Mouse (Mus musculus) liver (tissue): ENCODE data around the gene Adamts4.

Source experiments
- DNase-seq: peaks from one replicate; pipeline ENCODE4 v3.0.0-alpha.2; 2020; ENCODE audit warnings: mixed read lengths

Gene Adamts4

GRCm38 (mm10) chr1:171249913-171250600 lies at the start of gene Adamts4:
Gene Adamts4 (plus strand): TSS chr1:171250421.
- no peak for DNase-seq

GRCm38 (mm10) chr1:171200769-171201168 lies 49.5 kb upstream of the Adamts4 start:
- no peak for DNase-seq

DNA sequence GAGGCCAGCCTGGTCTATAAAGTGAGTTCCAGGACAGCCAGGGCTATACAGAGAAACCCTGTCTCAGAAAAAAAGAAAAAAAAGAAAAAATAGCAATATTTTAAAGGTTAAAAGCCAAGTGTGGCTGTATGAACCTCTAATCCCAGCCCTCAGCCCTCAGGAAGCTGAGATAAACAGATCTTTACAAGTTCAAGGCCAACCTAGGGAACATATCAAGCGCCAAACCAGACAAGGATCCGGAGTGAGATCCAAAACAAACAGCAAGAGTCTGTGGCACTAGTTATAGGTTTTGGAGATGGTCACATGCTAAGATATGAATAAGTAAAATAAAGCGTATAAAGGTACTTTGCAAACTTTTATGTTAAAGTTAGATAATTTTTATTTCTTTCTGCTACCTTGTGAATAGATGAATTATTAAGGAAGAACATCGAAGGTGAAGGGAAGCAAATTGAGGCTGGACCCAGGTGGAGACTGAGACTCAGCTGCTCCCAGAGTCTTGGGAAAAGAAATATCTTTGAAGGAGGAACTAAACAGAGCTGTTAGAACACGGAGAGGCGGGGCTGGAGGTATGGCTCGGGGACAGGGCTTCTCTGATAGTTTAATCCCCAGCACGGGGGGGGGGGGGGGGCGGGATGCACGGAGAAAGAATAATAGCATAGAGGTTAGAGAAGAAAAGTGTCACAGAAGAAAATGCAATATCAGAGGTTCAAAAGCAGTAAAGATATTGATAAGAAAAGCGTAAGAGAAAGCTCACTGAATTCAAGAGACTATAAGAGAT lies 46.6 kb upstream of the Adamts4 start:
- DNase-seq, result no peak

- no peak for DNase-seq
Observed at GRCm38 (mm10) chr1:171204249-171204644, 46.0 kb upstream of the Adamts4 start.

- DNase-seq, result no peak
Observed at GRCm38 (mm10) chr1:171205704-171206493, 44.3 kb upstream of the Adamts4 start.

DNA sequence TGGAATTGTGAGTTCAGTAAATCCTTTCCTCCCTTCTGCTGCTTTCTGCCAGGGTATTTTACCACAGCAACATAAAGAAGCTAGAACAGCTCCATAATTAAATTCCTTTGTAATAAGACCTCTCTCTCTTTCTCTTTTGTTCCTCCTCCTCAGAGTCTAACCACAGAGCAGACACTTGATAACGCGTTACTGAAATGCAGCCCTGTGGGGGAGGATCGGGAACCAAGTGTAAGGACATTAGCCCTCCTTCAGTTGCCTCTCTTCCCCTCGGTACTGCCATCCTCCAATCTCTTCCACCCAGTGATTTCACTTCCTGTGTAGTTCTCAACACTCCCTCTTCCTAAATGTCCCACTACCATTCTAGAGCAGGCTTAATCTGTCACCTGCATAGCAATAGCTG lies 40.8 kb upstream of the Adamts4 start:
- no peak for DNase-seq

- DNase-seq, result no peak
Observed at GRCm38 (mm10) chr1:171212854-171213253, 37.4 kb upstream of the Adamts4 start.

- no peak for DNase-seq
Observed at GRCm38 (mm10) chr1:171213801-171214496, 36.3 kb upstream of the Adamts4 start, which contains the start of gene Nr1i3. Gene Nr1i3 (plus strand): TSS chr1:171213970.

DNA sequence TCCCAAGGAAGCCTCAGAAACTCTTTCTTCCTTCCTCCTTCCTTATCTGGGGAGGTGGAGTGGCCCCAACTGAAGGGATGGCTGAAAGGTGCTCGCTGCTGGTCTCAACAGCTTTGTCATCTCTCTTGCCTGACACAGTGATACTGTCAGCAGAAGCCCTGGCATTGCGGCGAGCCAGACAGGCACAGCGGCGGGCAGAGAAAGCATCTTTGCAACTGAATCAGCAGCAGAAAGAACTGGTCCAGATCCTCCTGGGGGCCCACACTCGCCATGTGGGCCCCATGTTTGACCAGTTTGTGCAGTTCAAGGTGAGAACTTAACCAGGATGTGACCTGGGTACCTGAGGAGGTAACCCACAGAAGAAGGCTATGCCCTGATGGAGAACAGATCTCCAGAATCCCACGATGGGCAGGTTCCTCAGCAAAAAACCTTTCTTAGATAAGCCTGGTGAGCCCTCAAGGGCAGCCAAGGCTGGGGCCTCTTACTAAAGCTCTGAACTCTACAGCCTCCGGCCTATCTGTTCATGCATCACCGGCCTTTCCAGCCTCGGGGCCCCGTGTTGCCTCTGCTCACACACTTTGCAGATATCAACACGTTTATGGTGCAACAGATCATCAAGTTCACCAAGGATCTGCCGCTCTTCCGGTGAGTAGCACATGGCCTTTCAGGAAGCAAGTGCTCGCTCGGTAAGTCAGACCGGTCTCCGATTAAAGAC lies 33.8 kb upstream of the Adamts4 start:
- DNase-seq, result no peak

DNA sequence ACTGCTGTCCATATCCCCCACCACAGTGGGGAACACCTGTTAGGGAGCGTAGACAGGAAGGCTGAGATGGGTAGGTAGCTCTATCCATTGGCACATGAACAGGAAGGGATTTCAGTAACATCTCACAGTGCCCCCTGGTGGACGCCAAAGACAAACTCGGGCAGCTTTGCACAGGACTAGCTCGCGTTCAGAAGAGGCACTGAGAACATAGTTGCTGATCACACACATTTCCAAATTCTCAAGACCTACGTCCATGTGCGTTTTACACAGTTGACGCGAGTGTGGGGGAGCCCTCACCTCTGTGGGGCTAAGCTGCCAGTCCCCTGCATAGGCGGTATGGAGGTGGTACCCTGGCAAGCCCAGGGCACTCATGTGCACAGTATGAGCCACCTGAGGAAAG lies 29.4 kb upstream of the Adamts4 start:
- peak; percentile 86 for DNase-seq

DNA sequence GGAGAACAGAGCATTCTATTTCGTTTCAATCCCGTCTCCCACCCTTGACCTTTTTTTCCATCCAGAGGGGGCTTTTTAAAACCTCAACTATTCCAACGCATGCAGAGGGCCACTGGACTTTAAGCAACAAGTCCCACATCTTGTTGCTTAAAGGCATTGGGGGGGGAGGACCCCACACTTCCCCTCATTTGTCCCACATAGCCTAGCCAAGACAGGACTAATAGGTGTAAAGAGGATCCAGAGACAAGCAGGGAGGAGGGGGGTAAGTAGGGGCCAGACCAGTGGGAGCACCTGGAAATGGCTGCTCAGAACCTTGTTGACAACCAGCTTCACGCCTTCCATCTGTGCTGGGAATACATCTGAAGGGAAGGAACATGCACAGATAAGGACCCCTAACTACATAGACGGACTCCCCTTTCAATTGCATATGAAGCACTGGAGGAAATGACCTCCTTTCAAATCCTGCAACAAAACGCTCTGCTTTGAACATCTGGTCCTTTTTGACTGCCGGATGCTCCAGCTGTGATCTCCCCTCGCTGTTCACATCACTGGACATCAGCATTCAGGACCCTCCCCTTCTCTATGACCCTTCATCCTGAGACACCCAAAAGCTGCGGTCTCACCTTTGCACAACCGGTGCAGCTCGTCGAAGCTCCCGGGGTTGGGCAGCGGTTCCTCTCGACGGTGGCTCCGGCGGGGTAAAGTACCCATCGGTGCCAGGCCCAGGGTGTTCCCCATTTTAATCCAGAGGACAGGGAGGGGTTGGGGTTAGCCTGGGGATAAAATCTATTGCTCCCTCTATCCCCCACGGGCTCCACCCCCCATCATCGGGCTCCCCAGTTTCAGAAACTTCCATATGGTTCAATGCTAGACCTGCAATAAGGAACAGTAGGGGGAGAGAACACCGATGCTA lies 28.7 kb upstream of the Adamts4 start:
- no peak for DNase-seq

DNA sequence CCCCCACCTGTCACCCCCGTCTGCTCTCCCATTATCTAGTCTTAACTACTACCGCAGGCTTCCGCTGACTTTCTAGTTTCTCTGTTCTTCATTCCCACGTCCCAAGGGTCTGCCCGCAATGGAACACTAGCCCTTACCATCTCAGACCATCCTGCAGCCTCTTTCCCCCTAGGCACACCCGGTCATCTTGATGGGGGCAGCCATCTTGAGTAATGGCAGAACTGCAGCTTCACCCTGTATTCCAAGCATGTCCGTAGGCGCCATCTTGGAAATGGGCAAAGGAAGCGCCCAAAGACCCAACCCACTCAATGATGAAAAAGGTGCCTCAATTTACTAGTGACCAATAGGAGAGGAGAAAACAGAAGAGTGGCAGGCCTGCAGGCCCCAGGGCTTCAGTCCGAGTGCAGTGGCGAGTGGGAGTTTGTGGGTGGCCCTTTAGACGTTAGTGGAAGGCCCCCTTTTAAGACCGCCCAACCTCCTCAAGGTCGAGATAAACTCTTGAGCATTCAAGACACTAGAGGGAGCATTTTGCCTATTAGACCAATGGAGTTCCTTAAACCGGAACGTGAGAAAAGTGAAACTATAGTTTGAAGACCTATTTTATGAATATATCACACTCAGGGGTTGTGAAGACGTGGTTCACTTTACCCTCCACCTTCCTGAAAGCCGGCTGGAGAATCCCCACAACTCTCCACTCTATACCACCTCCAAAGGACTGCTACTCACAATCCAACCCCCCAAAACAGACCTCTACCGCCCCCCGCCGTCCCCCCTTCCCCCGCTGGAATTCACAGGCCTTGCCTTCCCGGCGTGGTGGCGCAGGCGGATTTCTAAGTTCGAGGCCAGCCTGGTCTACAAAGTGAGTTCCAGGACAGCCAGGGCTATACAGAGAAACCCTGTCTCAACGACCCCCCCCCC lies 27.7 kb upstream of the Adamts4 start, which contains the start of gene Tomm40l:
Tomm40l (minus strand) TSS at position 277 of the 918 bp plus-strand sequence.
- DNase-seq, result peak; percentile 93

GRCm38 (mm10) chr1:171223168-171223567 lies 27.1 kb upstream of the Adamts4 start:
- DNase-seq, result no peak

GRCm38 (mm10) chr1:171223796-171224195 lies 26.4 kb upstream of the Adamts4 start:
- DNase-seq, result peak; percentile 60

GRCm38 (mm10) chr1:171224857-171225256 lies 25.4 kb upstream of the Adamts4 start, which contains the start of gene Apoa2:
Gene Apoa2 (plus strand): TSS chr1:171225054.
- DNase-seq, result peak; percentile 62

GRCm38 (mm10) chr1:171226780-171227179 lies 23.4 kb upstream of the Adamts4 start:
- no peak for DNase-seq

DNA sequence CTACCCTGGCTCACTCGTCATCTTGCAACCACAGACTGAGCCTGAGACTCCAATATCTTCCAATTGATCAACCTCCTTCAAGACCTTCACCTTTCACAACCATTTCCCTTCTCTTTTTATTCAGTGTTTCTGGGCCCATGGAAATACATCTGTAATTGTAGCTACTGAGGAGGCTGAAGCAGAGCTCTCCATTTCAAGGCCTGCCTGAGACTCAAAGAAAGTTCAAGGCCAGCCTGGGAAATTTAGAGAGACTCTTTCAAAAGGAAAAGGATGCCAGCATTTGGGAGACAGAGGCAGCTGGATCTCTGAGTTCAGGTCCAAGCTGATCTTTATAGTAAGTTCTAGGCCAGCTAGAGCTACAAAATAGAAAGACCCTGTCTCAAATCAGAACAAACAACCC lies 22.3 kb upstream of the Adamts4 start:
- DNase-seq, result no peak

GRCm38 (mm10) chr1:171229750-171230149 lies 20.5 kb upstream of the Adamts4 start:
- no peak for DNase-seq

DNA sequence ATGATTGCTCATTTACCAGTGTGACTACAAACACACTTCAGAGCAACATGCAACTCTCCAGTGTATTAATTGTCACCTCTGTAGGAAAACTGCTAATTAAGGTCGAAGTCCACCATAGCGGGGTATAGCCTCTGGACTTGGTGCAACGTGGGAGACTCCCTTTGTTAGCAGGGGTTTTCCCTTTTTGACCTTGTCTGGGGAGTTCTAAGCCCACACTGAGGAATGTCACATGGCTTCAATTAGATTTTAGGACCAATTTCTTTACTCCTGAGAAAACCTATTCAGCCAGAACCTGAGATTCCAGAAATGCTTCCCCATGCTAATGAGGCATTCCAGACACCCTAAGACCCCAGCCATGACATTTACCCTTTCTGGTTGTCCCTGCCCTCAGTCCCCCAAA lies 20.0 kb upstream of the Adamts4 start:
- DNase-seq, result no peak

DNA sequence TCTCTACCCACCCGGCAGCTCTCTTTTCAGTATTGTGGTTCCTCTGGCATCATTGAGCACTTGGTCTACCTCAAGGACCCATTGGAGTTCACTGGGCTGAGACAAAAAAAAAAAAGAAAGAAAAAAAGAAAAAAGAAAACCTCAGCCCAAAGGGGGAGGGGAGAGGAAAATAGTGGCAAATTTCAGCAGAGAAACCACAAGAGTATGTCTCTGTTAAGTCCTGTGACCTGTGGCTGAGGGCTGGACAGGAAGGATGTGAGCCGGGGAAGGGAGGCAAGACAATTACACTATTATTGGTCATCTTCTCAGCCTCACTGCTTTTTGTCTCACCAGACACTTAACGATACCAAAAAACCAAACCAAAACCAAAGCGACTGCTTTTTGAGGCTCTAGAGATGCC lies 18.4 kb upstream of the Adamts4 start:
- no peak for DNase-seq
